Mouse (Mus musculus): ENCODE results near the gene Ctsz.

DNA sequence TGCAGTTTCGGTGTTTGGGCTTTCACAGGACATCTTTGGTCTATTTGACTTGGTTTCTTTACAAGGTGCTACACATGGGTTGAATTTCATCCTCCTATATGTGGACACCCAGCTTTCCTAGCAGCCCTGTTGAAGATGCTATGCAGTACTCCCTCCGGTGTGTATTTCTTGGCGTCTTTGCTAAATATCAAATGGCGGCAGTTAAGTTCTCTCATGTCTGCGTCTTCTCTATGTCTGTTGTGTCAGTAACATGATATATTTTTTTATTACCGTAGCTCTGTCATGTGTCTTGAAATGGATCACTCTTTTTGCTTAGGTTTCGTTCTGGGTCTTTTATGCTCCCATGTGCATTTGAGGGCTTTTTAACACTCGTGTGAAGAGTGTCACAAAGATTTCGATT, 57.8 kb downstream of the Ctsz start:
- TF ChIP-seq CTCF (IDR thresholded peaks at IDR 0.05; ENCODE audit: extremely low read depth, insufficient read depth, low read length) (no peak), POLR2A (IDR thresholded peaks at IDR 0.05; ENCODE audit: extremely low read depth, insufficient read depth, low read length) (no peak)
